Mouse (Mus musculus) cerebellum, adult 2 months (tissue): Measurements from ENCODE around the gene Tnfrsf17.

Experiments used
- CTCF ChIP-seq: fragments of 200-500 bp; IDR thresholded peaks from 2 replicates; pipeline ENCODE4 v1.5.1; 2011; ENCODE audit warnings: low read depth, mild to moderate bottlenecking, control low read depth, low read length, moderate library complexity, borderline replicate concordance; ENCODE audit not compliant: insufficient read depth
- POLR2A ChIP-seq: fragments of 200-500 bp; IDR thresholded peaks from 2 replicates; pipeline ENCODE4 v1.6.1; 2011; ENCODE audit warnings: low read length, control low read depth, borderline replicate concordance; ENCODE audit not compliant: insufficient read depth

- no peak for TF ChIP-seq POLR2A
- TF ChIP-seq CTCF = no peak
Measured at GRCm38 (mm10) chr16:11305531-11305930, 8.1 kb upstream of the Tnfrsf17 start.
